Mouse (Mus musculus): ENCODE data around the gene Ctbs. TPM values are rescaled to one million over a fixed set of nuclear protein-coding genes. Genes with fewer than 3 reads are reported as not detected.

The Ctbs gene
- total RNA-seq, 2 experiments from 2014 or later = 25.0 to 37.1 TPM

DNA sequence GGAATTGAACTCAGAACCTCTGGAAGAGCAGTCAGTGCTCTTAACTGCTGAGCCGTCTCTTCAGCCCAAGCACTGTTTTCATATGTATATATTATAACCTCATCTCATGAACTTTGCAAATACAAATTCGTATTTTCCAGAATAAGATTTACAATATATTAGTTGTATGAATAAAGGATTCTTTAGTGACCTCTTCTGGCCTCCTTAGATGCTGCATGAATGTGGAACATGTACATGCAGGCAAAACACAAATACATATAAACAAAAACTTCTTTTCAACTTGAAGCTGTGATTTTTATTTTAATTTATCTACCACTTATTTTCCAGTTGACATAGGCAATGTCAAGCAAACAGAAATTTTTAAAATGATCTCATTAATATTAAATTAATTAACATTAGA is 32.4 kb downstream of the Ctbs start:
- no peak for ATAC-seq (ENCODE audit: poor library complexity, severe bottlenecking)

DNA sequence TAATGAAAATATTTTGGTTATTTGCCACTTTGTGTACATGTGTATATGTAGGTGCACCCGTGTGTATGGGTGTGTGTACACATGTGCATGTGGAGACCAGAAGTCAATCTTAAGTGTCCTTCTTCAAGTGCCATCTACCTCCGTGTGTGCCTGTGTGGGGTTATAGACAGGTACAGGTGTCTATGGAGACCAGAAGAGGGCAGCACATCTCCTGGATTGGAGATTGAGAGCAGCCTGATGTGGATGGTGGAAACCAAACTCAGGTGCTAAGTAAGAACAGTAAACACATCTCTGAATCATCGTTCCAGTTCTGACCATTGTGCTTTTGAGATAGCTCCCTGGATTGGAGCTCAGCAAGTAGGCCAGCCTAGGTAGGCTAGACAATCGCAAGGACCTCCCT is 36.9 kb downstream of the Ctbs start:
- ATAC-seq (ENCODE audit: poor library complexity, severe bottlenecking) = peak; percentile 66

DNA sequence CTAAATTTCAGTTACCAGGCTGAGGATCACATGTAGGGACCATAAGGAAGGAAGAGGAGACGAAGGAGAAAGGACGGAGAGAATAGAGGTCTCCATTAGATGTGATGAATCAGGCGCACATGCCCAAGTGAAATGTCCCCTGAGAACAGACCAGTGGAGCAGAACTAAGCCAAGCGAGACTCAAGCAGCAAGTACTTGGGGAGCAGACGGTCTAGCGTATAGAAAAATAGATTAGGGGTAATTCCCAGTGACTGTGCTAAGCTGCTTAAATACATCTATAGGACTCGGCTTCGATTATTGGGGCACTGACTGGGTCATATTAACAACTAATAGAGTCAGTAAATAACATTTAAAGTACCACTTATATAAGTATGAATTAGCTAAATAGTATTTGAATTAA is 45.3 kb downstream of the Ctbs start:
- ATAC-seq (ENCODE audit: poor library complexity, severe bottlenecking) = no peak

DNA sequence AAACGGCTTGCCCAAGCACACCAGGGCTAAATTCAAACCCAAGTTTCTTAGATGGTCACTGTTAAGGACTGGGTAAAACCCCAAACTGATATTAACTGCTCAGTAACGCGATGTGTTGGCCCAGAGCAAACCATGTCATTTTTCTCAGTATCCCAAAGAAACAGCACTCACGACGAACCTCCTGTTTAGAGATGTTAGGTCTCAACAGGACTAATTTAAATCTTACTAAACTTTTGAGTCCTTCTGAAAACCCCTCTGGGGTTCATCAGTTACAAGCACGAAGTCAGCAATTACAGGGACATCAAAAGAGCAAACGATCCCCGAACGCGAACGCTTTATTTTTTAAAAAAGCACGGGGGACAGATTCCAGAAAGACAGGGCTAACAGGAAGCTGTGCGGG is 49.4 kb downstream of the Ctbs start:
- ATAC-seq (ENCODE audit: poor library complexity, severe bottlenecking) = no peak

GRCm38 (mm10) chr3:146499431-146500002 is 49.9 kb downstream of the Ctbs start, which contains the start of the genes Spata1 and Gng5:
TSS of gene Spata1 (minus strand) at chr3:146499753.
TSS of gene Gng5 (plus strand) at chr3:146499807.
- ATAC-seq (ENCODE audit: poor library complexity, severe bottlenecking) = peak; percentile 82

GRCm38 (mm10) chr3:146500003-146500809 is 50.6 kb downstream of the Ctbs start:
- ATAC-seq (ENCODE audit: poor library complexity, severe bottlenecking) = peak; percentile 53

DNA sequence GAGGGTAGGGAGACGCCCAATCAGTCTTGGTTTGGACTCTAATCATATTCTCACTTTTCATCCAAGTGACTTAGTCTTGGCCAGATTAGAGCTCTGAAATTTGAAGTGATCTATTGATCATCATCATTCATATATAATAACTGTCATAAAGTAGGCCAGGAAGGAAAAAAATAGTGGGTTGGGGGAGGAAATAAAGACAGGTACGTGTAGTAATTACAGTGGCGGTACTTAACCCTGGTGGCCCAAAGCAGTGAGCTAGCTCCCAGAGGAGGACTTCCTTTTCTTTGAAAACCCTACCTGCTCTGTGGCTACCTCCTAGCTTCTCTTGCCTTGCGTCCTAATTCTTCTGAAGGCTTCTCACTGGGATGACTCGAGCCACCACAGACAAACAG is 51.2 kb downstream of the Ctbs start:
- ATAC-seq (ENCODE audit: poor library complexity, severe bottlenecking) = no peak; the same call in 1 of the 2 replicates

DNA sequence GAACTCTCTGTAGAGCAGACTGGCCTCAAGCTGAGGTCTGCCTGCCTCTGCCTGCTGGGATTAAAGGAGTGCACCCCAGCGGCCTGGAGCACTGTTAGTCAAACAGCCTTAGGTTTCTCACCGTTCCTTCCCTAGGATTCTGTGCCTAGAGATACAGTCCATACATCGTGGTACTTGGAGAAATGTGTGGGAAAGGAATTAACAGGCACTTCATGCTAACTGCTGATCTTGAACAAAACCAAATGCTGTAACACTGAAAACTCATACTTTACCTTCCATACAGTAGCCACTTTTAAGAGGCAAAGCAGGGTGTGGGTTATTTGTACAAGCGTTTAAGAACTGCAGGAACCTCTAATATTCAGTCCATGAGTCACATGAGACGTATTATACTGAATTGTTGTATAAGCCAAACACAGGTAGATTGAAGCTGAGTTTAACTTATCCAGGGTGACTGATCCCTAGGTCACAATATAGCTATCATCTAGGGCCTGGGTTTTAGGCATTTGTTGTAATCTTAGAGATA is 52.1 kb downstream of the Ctbs start:
- ATAC-seq (ENCODE audit: poor library complexity, severe bottlenecking) = no peak

DNA sequence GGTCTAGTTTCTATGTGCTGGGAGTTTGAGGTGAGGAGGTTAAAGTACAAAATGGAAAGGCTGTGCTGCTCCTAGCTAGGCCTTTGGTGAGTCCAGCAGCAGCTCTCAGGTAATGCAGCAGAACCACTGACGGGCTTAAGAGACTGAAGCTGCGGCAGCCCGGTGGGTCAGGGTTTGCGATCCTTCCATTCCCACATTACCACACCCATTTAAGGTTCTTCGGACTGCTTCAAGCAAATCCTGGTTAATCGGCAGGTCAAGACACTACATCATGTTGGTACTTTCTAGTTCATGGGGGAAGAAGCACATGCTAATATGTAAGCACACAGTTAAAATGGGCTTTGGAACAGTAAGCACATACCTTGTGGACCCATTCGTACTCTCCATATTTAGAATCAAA is 57.1 kb downstream of the Ctbs start:
- ATAC-seq (ENCODE audit: poor library complexity, severe bottlenecking) = no peak

Other genes with a start within 250 kb of the Ctbs start
- 0.14 TPM in 1 of 2 replicates, not detected in the other for gene Lpar3, start 228.8 kb upstream of the Ctbs start, total RNA-seq (2015)
- not detected in 2 replicates for gene Lpar3, start 228.8 kb upstream of the Ctbs start, total RNA-seq (2017)
- 6.6 and 9.1 TPM in 2 replicates for gene Ssx2ip, start 45.2 kb upstream of the Ctbs start, total RNA-seq (2015)
- 12.8 and 15.1 TPM in 2 replicates for gene Ssx2ip, start 45.2 kb upstream of the Ctbs start, total RNA-seq (2017)
- 6.8 and 12.8 TPM in 2 replicates for gene Spata1, start 50.0 kb downstream of the Ctbs start, total RNA-seq (2015)
- gene Spata1, start 50.0 kb downstream of the Ctbs start, total RNA-seq (2017) = 6.3 and 16.1 TPM in 2 replicates
- 436 and 445 TPM in 2 replicates for gene Gng5, start 50.0 kb downstream of the Ctbs start, total RNA-seq (2015)
- gene Gng5, start 50.0 kb downstream of the Ctbs start, total RNA-seq (2017) = 196 and 210 TPM in 2 replicates
- 61.3 and 64.3 TPM in 2 replicates for gene Rpf1, start 71.6 kb downstream of the Ctbs start, total RNA-seq (2015)
- gene Rpf1, start 71.6 kb downstream of the Ctbs start, total RNA-seq (2017) = 70.0 and 70.2 TPM in 2 replicates
- gene Uox, start 120.6 kb downstream of the Ctbs start, total RNA-seq (2015) = not detected in 2 replicates
- not detected in 2 replicates for gene Uox, start 120.6 kb downstream of the Ctbs start, total RNA-seq (2017)
- gene Dnase2b, start 165.8 kb downstream of the Ctbs start, total RNA-seq (2015) = 0.16 and 0.39 TPM in 2 replicates
- 0.22 and 0.65 TPM in 2 replicates for gene Dnase2b, start 165.8 kb downstream of the Ctbs start, total RNA-seq (2017)
- 0.34 TPM in 1 of 2 replicates, not detected in the other for gene 4930503B20Rik, start 201.5 kb downstream of the Ctbs start, total RNA-seq (2015)
- gene 4930503B20Rik, start 201.5 kb downstream of the Ctbs start, total RNA-seq (2017) = 0.51 TPM in 1 of 2 replicates, not detected in the other
- gene Samd13, start 235.8 kb downstream of the Ctbs start, total RNA-seq (2015) = 1.7 TPM in 2 replicates
- 1.1 and 2.1 TPM in 2 replicates for gene Samd13, start 235.8 kb downstream of the Ctbs start, total RNA-seq (2017)

All from megakaryocyte, adult 5-6 weeks (primary cell).